Mouse (Mus musculus): ENCODE data around the gene Slc35b2. TPM values are rescaled to one million over a fixed set of nuclear protein-coding genes. Genes with fewer than 3 reads are reported as not detected.

Slc35b2 gene
- total RNA-seq, 2 experiments from 2014 or later: 44.4 to 52.7 TPM

- no peak for DNase-seq (ENCODE audit: low spot score in 2 of 2)
These were observed 19.2 kb downstream of the Slc35b2 start for GRCm38 (mm10) chr17:45582715-45583355.

- peak; percentile 72 to 87 for DNase-seq (ENCODE audit: low spot score in 2 of 2)
These were observed 20.6 kb downstream of the Slc35b2 start for GRCm38 (mm10) chr17:45584096-45584896.

- peak; percentile 83 for DNase-seq (ENCODE audit: low spot score in 2 of 2)
These were observed 21.4 kb downstream of the Slc35b2 start for GRCm38 (mm10) chr17:45584939-45585678.

- no peak for DNase-seq (ENCODE audit: low spot score in 2 of 2)
These were observed 22.2 kb downstream of the Slc35b2 start for GRCm38 (mm10) chr17:45585725-45586448.

- no peak for DNase-seq (ENCODE audit: low spot score in 2 of 2)
These were observed 22.8 kb downstream of the Slc35b2 start for GRCm38 (mm10) chr17:45586449-45586837.

GRCm38 (mm10) chr17:45588370-45588769 is 24.7 kb downstream of the Slc35b2 start:
- DNase-seq (ENCODE audit: low spot score in 2 of 2): no peak

- no peak for DNase-seq (ENCODE audit: low spot score in 2 of 2)
These were observed 25.6 kb downstream of the Slc35b2 start for GRCm38 (mm10) chr17:45589236-45589635.

- no peak for DNase-seq (ENCODE audit: low spot score in 2 of 2)
These were observed 26.2 kb downstream of the Slc35b2 start for GRCm38 (mm10) chr17:45589844-45590243.

- DNase-seq (ENCODE audit: low spot score in 2 of 2): no peak
These were observed 26.7 kb downstream of the Slc35b2 start for GRCm38 (mm10) chr17:45590410-45590809.

- DNase-seq (ENCODE audit: low spot score in 2 of 2): peak; percentile 66 to 82
These were observed 28.3 kb downstream of the Slc35b2 start for GRCm38 (mm10) chr17:45591701-45592605.

GRCm38 (mm10) chr17:45592606-45593431 is 29.1 kb downstream of the Slc35b2 start:
- DNase-seq (ENCODE audit: low spot score in 2 of 2): peak in 1 of 2 experiments; percentile 61

- DNase-seq (ENCODE audit: low spot score in 2 of 2): no peak
These were observed 29.8 kb downstream of the Slc35b2 start for GRCm38 (mm10) chr17:45593479-45593878.

GRCm38 (mm10) chr17:45594195-45594594 is 30.5 kb downstream of the Slc35b2 start:
- DNase-seq (ENCODE audit: low spot score in 2 of 2): no peak

- peak; percentile 86 to 87 for DNase-seq (ENCODE audit: low spot score in 2 of 2)
These were observed 31.4 kb downstream of the Slc35b2 start for GRCm38 (mm10) chr17:45594881-45595735.

GRCm38 (mm10) chr17:45595736-45596390 is 32.2 kb downstream of the Slc35b2 start:
- DNase-seq (ENCODE audit: low spot score in 2 of 2): peak in 1 of 2 experiments; percentile 41

GRCm38 (mm10) chr17:45596631-45597396 is 33.1 kb downstream of the Slc35b2 start:
- DNase-seq (ENCODE audit: low spot score in 2 of 2): peak; percentile 63 to 82

- DNase-seq (ENCODE audit: low spot score in 2 of 2): peak in 1 of 2 experiments; percentile 61
These were observed 34.1 kb downstream of the Slc35b2 start for GRCm38 (mm10) chr17:45597787-45598186.

Data from gastrocnemius, postnatal 4 days (tissue).